21 mouse cellular contexts compared by ENCODE assay signal in the genomic region with DNA sequence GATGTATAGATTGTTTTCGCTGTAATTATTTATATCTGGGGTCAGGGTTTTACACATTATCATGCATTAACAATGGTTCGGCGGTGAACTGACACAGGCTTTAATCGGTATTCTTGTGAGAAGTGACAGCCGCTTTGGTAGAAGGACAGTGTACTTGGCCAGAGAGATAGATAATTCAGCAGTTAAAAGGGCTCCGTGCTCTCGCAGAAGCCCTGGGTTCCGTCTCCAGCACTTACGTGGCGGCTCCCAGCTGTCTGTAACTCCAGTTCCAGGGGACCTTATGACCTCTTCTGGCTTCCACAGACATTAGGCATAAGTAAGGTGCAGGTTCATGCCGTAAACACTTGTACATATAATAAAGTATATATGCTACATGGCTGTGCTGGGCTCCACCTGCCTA.
A peak's percentile ranks its signal among the peaks of the same experiment; 100 is the strongest.
DNase-seq lines count a peak whose midpoint lies in the region; ATAC-seq and TF ChIP-seq lines count a peak whose summit lies in the region.
"Had no signal": no experiment of that assay in that cellular context is flagged by ENCODE, and none has a peak within 500 bp of the region (broad histone marks: within the 10 kb centered on the region; RNA-seq: fewer than 3 reads in every experiment).

No protein-coding gene starts in this region.

- no peak overlapping the region for H3K4me2 ChIP-seq in forebrain, embryonic 12.5 days
- peak overlapping the region; percentile 6; the same call in 1 of the 2 replicates for H3K4me2 ChIP-seq in heart, embryonic 12.5 days
- H3K4me2 ChIP-seq in heart, embryonic 16.5 days (ENCODE audit: low read depth, low read length): no peak overlapping the region
- no peak overlapping the region for H3K4me2 ChIP-seq in midbrain, embryonic 16.5 days (ENCODE audit: low read length)
- no peak overlapping the region for H3K4me2 ChIP-seq in midbrain, postnatal 0 days (ENCODE audit: low read depth, low read length, poor library complexity, severe bottlenecking)
- H3K4me2 ChIP-seq: embryonic facial prominence, embryonic 13.5 days; hindbrain, embryonic 12.5 days had no signal

- H3K9ac ChIP-seq in forebrain, embryonic 12.5 days: no peak overlapping the region
- no peak overlapping the region for H3K9ac ChIP-seq in heart, embryonic 12.5 days
- H3K9ac ChIP-seq in heart, embryonic 16.5 days (ENCODE audit: low read length): no peak overlapping the region
- no peak overlapping the region for H3K9ac ChIP-seq in midbrain, embryonic 16.5 days (ENCODE audit: low read depth, low read length)
- H3K9ac ChIP-seq in midbrain, postnatal 0 days (replicated peaks; ENCODE audit: low read length, poor library complexity, severe bottlenecking): no peak overlapping the region
- H3K9ac ChIP-seq: embryonic facial prominence, embryonic 13.5 days; hindbrain, embryonic 12.5 days had no signal

- H3K4me1 ChIP-seq in forebrain, embryonic 12.5 days: peaks cover 31% of the 10 kb centered on the region
- H3K4me1 ChIP-seq in forebrain, embryonic 10.5 days: peaks cover 39% of the 10 kb centered on the region
- peaks cover 30% of the 10 kb centered on the region for H3K4me1 ChIP-seq in heart, embryonic 12.5 days (replicated peaks)
- peaks cover 18% of the 10 kb centered on the region for H3K4me1 ChIP-seq in heart, embryonic 16.5 days (ENCODE audit: control insufficient read depth, insufficient read depth, low read length)
- H3K4me1 ChIP-seq in midbrain, embryonic 16.5 days (ENCODE audit: control insufficient read depth, insufficient read depth, low read length): peaks cover 15% of the 10 kb centered on the region
- no peaks in the 10 kb centered on the region; the same call in 1 of the 2 replicates for H3K4me1 ChIP-seq in midbrain, postnatal 0 days (ENCODE audit: insufficient read depth, low read length)

- H3K36me3 ChIP-seq in forebrain, embryonic 12.5 days (replicated peaks): no peaks in the 10 kb centered on the region
- H3K36me3 ChIP-seq in forebrain, embryonic 10.5 days (replicated peaks): no peaks in the 10 kb centered on the region
- no peaks in the 10 kb centered on the region for H3K36me3 ChIP-seq in heart, embryonic 12.5 days
- no peaks in the 10 kb centered on the region for H3K36me3 ChIP-seq in heart, embryonic 16.5 days (ENCODE audit: control insufficient read depth, insufficient read depth)
- H3K36me3 ChIP-seq in midbrain, embryonic 16.5 days (ENCODE audit: control insufficient read depth, insufficient read depth, low read length): no peaks in the 10 kb centered on the region
- no peaks in the 10 kb centered on the region for H3K36me3 ChIP-seq in midbrain, postnatal 0 days (ENCODE audit: insufficient read depth, low read length)
- H3K36me3 ChIP-seq: embryonic facial prominence, embryonic 13.5 days; hindbrain, embryonic 12.5 days had no signal

- 78% methylated on average over 11 of the region's 11 CpGs for WGBS in forebrain, embryonic 12.5 days
- WGBS in forebrain, embryonic 10.5 days: 86% methylated on average over 11 of the region's 11 CpGs
- WGBS in heart, embryonic 12.5 days: 29% methylated on average over 11 of the region's 11 CpGs
- 42% methylated on average over 11 of the region's 11 CpGs for whole genome bisulfite sequencing in heart, embryonic 16.5 days
- WGBS in midbrain, embryonic 16.5 days: 78% methylated on average over 11 of the region's 11 CpGs
- 82% methylated on average over 11 of the region's 11 CpGs for WGBS in midbrain, postnatal 0 days

- H3K27ac ChIP-seq in forebrain, embryonic 12.5 days: no peak overlapping the region
- no peak overlapping the region for H3K27ac ChIP-seq in forebrain, embryonic 10.5 days
- H3K27ac ChIP-seq in heart, embryonic 12.5 days (ENCODE audit: poor library complexity, severe bottlenecking): peak overlapping the region; percentile 56
- H3K27ac ChIP-seq in heart, embryonic 16.5 days (ENCODE audit: low read length): peak overlapping the region; percentile 15; the same call in 1 of the 2 replicates
- H3K27ac ChIP-seq in midbrain, embryonic 16.5 days (ENCODE audit: low read length): peak overlapping the region; percentile 4; the same call in 1 of the 2 replicates
- no peak overlapping the region for H3K27ac ChIP-seq in midbrain, postnatal 0 days (ENCODE audit: low read depth, low read length)
- H3K27ac ChIP-seq: embryonic facial prominence, embryonic 13.5 days; gastrocnemius, adult 2 months; hindbrain, embryonic 12.5 days had no signal

- intact Hi-C loops in heart, postnatal 25 days (cut with DNase I): no loop called here
- intact Hi-C loops in heart, postnatal 10 days (cut with DNase I): no loop called here

- ATAC-seq in forebrain, embryonic 12.5 days (ENCODE audit: low FRiP score): 0 out of 2 replicates have a peak, but pooled peaks have one; percentile 7
- no peak for ATAC-seq in heart, embryonic 12.5 days (ENCODE audit: insufficient number of reproducible peaks, low FRiP score)
- peak; percentile 34; the same call in 1 of the 2 replicates for ATAC-seq in heart, embryonic 16.5 days (replicated peaks; ENCODE audit: extremely low read depth, insufficient read depth, low FRiP score)
- no peak for ATAC-seq in midbrain, embryonic 16.5 days
- no peak for ATAC-seq in midbrain, postnatal 0 days (ENCODE audit: low FRiP score)
- ATAC-seq: forebrain, embryonic 14.5 days; hindbrain, embryonic 16.5 days; inflammation-experienced regulatory T-cells, adult 6 months; intestine, postnatal 0 days had no signal

- no peak for DNase-seq in forebrain, embryonic 10.5 days (ENCODE audit: extremely low spot score, low spot score)
- no peak for DNase-seq in heart, postnatal 25 days (ENCODE audit: low spot score)
- no peak for DNase-seq in heart, postnatal 10 days
- no peak for DNase-seq in midbrain, postnatal 0 days (ENCODE audit: low spot score)
- DNase-seq: adrenal gland, postnatal 10 days; cerebellum, adult 11 months; cerebellum, adult 8-10 months; cerebellum, postnatal 14 days; gastrocnemius, adult 2 months; gastrocnemius, postnatal 25 days; kidney, adult 9 months had no signal

- no peak overlapping the region for H3K4me3 ChIP-seq in forebrain, embryonic 12.5 days (replicated peaks)
- no peak overlapping the region for H3K4me3 ChIP-seq in forebrain, embryonic 10.5 days
- no peak overlapping the region for H3K4me3 ChIP-seq in heart, embryonic 12.5 days
- H3K4me3 ChIP-seq in heart, embryonic 16.5 days (ENCODE audit: low read length): no peak overlapping the region
- no peak overlapping the region for H3K4me3 ChIP-seq in midbrain, embryonic 16.5 days (ENCODE audit: low read depth, low read length)
- no peak overlapping the region for H3K4me3 ChIP-seq in midbrain, postnatal 0 days (ENCODE audit: low read depth, low read length)
- H3K4me3 ChIP-seq: embryonic facial prominence, embryonic 13.5 days; gastrocnemius, adult 2 months; hindbrain, embryonic 12.5 days had no signal

- no peaks in the 10 kb centered on the region for H3K9me3 ChIP-seq in forebrain, embryonic 12.5 days
- H3K9me3 ChIP-seq in forebrain, embryonic 10.5 days: no peaks in the 10 kb centered on the region
- no peaks in the 10 kb centered on the region for H3K9me3 ChIP-seq in heart, embryonic 12.5 days (replicated peaks)
- H3K9me3 ChIP-seq in heart, embryonic 16.5 days (replicated peaks; ENCODE audit: control insufficient read depth, low read length): no peaks in the 10 kb centered on the region
- no peaks in the 10 kb centered on the region for H3K9me3 ChIP-seq in midbrain, embryonic 16.5 days (replicated peaks; ENCODE audit: control insufficient read depth, low read length, poor library complexity, severe bottlenecking)
- no peaks in the 10 kb centered on the region for H3K9me3 ChIP-seq in midbrain, postnatal 0 days (ENCODE audit: low read length)
- H3K9me3 ChIP-seq: embryonic facial prominence, embryonic 13.5 days; hindbrain, embryonic 12.5 days had no signal

- TF ChIP-seq CTCF in midbrain, postnatal 0 days (IDR thresholded peaks at IDR 0.05): no peak

- H3K27me3 ChIP-seq in forebrain, embryonic 12.5 days: no peaks in the 10 kb centered on the region
- H3K27me3 ChIP-seq in forebrain, embryonic 10.5 days (ENCODE audit: poor library complexity, severe bottlenecking): no peaks in the 10 kb centered on the region
- H3K27me3 ChIP-seq in heart, embryonic 12.5 days (replicated peaks): no peaks in the 10 kb centered on the region
- no peaks in the 10 kb centered on the region for H3K27me3 ChIP-seq in heart, embryonic 16.5 days (ENCODE audit: control insufficient read depth, insufficient read depth, low read length)
- no peaks in the 10 kb centered on the region for H3K27me3 ChIP-seq in midbrain, embryonic 16.5 days (ENCODE audit: control insufficient read depth, insufficient read depth, low read depth, low read length)
- H3K27me3 ChIP-seq in midbrain, postnatal 0 days (ENCODE audit: insufficient read depth, low read length): no peaks in the 10 kb centered on the region
- H3K27me3 ChIP-seq: embryonic facial prominence, embryonic 13.5 days; hindbrain, embryonic 12.5 days had no signal

Comparison
In these comparisons a context has a peak if more than half of its experiments do, and no peak if none do; other contexts are left out.
1. ATAC-seq: peak in forebrain, embryonic 12.5 days (single experiment) and heart, embryonic 16.5 days (single experiment); none in heart, embryonic 12.5 days (single experiment), midbrain, embryonic 16.5 days (single experiment) and midbrain, postnatal 0 days (single experiment).
2. H3K27ac ChIP-seq: peak in heart, embryonic 12.5 days (single experiment), heart, embryonic 16.5 days (single experiment) and midbrain, embryonic 16.5 days (single experiment); none in forebrain, embryonic 12.5 days (single experiment), forebrain, embryonic 10.5 days (single experiment) and midbrain, postnatal 0 days (single experiment).